20 mouse cellular contexts compared by ENCODE assay signal in the genomic region with DNA sequence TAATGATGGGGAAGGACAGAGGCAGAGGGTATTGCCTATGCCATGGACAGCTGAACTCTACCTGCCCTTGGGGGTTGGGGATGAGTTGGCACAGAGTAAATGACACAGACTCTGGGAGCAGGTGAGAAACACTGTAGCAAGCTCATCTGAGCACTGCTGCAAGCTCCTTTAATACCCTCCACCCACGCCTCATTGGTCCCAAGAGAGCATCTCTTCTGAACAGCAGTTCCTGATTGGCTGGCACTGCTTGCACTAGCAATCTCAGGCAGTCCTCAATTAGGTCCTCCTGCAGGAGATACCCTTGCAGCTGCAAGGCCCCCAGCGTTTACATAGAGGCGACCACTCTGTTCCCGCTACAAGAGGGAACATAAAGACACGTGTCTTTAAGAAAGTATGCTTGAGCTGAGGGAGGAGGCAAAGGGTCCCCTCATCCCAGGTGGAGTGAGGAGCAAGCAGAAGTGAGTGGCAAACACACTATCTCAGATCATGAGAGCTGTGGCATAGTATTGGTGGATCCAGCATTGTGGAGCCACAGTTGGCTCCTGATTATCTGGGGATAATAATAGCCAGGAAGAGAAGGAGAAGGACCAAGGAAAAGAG.
"Had no signal": no experiment of that assay in that cellular context is flagged by ENCODE, and none has a peak within 500 bp of the region (broad histone marks: within the 10 kb centered on the region; RNA-seq: fewer than 3 reads in every experiment).

No protein-coding gene starts in this region.

- ATAC-seq: liver, postnatal 0 days; lung, postnatal 0 days; midbrain, embryonic 15.5 days had no signal

- H3K9ac ChIP-seq: liver, embryonic 13.5 days; liver, embryonic 15.5 days; liver, postnatal 0 days; lung, embryonic 15.5 days; midbrain, embryonic 12.5 days; midbrain, embryonic 15.5 days; neural tube, embryonic 12.5 days; stomach, embryonic 15.5 days had no signal

- H3K36me3 ChIP-seq: liver, embryonic 13.5 days; liver, embryonic 15.5 days; lung, embryonic 15.5 days; midbrain, embryonic 12.5 days; midbrain, embryonic 15.5 days; neural tube, embryonic 12.5 days; stomach, embryonic 15.5 days had no signal

- DNase-seq: liver, embryonic 13.5 days; liver, postnatal 0 days; lung, adult 2 months; lung, postnatal 14 days; right cerebral cortex, adult 18-20 months; right cerebral cortex, postnatal 25 days; right cerebral cortex, postnatal 4 days; spleen, adult 18-20 months; thymus, adult 2 months had no signal

- H3K9me3 ChIP-seq: liver, embryonic 13.5 days; liver, embryonic 15.5 days; lung, embryonic 15.5 days; midbrain, embryonic 12.5 days; midbrain, embryonic 15.5 days; neural tube, embryonic 12.5 days; stomach, embryonic 15.5 days had no signal

- H3K4me2 ChIP-seq: liver, embryonic 11.5 days; liver, embryonic 13.5 days; liver, embryonic 15.5 days; lung, embryonic 15.5 days; midbrain, embryonic 12.5 days; midbrain, embryonic 15.5 days; neural tube, embryonic 12.5 days; stomach, embryonic 15.5 days had no signal

- H3K27me3 ChIP-seq: liver, embryonic 13.5 days; liver, embryonic 15.5 days; lung, embryonic 15.5 days; midbrain, embryonic 15.5 days; neural tube, embryonic 12.5 days; stomach, embryonic 15.5 days had no signal

- H3K27ac ChIP-seq: liver, embryonic 13.5 days; liver, embryonic 15.5 days; lung, embryonic 15.5 days; macrophage; midbrain, embryonic 15.5 days; neural tube, embryonic 12.5 days; stomach, embryonic 15.5 days; stomach, postnatal 0 days had no signal

- H3K4me1 ChIP-seq: liver, embryonic 13.5 days; liver, embryonic 15.5 days; stomach, embryonic 15.5 days had no signal

- H3K4me3 ChIP-seq: liver, embryonic 13.5 days; liver, embryonic 15.5 days; lung, embryonic 15.5 days; megakaryocyte, embryonic 14.5 days; midbrain, embryonic 12.5 days; midbrain, embryonic 15.5 days; neural tube, embryonic 12.5 days; stomach, embryonic 15.5 days had no signal
